Mouse (Mus musculus): ENCODE results near the gene Smc3. TPM values are rescaled to one million over a fixed set of nuclear protein-coding genes. Genes with fewer than 3 reads are reported as not detected.

The Smc3 gene
- polyA plus RNA-seq, 1 experiment from 2014 or later, result 76.0 TPM

GRCm38 (mm10) chr19:53661938-53662722 is 61.9 kb downstream of the Smc3 start:
- peaks cover 11% of the 10 kb centered on the region for H3K4me1 ChIP-seq (replicated peaks)
- ATAC-seq, result no peak
- no peak overlapping the region for H3K4me3 ChIP-seq (replicated peaks)
- no peaks in the 10 kb centered on the region for H3K27me3 ChIP-seq
- no peak overlapping the region for H3K27ac ChIP-seq
- WGBS, result 37% methylated on average over 14 of the region's 14 CpGs
- H3K9ac ChIP-seq (replicated peaks), result no peak overlapping the region
- no peak overlapping the region for H3K4me2 ChIP-seq (replicated peaks)
- H3K36me3 ChIP-seq, result no peaks in the 10 kb centered on the region
- H3K9me3 ChIP-seq, result no peaks in the 10 kb centered on the region

DNA sequence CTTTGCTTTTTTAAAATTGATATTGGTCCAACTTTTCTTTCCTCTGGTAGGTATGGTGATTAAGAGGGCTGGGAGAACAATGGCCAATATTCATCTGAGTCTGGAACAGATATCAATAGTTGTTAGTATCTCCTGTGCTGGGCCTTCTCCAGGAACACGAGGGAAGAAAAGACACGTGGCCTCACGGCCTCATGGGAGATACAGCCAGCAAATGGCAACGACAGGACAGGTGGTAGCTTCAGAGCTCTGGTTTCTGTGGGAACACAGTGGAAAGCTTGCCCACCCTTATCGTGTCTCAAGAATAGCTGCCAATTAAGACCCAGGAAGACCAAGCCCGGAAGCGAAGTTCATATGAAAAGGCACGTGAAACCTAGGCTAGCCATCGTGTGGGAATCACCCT is 64.6 kb downstream of the Smc3 start:
- Histone ChIP-seq H3K9me3 (no peaks in the 10 kb centered on the region), H3K36me3 (no peaks in the 10 kb centered on the region), H3K27ac (no peak overlapping the region), H3K4me1 (replicated peaks) (peaks cover 11% of the 10 kb centered on the region), H3K4me2 (replicated peaks) (no peak overlapping the region), H3K27me3 (peaks cover 3% of the 10 kb centered on the region; the same call in 1 of the 2 replicates), H3K9ac (replicated peaks) (no peak overlapping the region), H3K4me3 (replicated peaks) (no peak overlapping the region)
- WGBS, result 88% methylated on average over 9 of the region's 9 CpGs
- ATAC-seq, result no peak

- WGBS, result 83% methylated on average over 4 of the region's 4 CpGs
- Histone ChIP-seq H3K9me3 (no peaks in the 10 kb centered on the region), H3K4me1 (replicated peaks) (peaks cover 15% of the 10 kb centered on the region), H3K4me2 (replicated peaks) (no peak overlapping the region), H3K36me3 (no peaks in the 10 kb centered on the region), H3K27ac (no peak overlapping the region), H3K4me3 (replicated peaks) (no peak overlapping the region), H3K27me3 (peaks cover 3% of the 10 kb centered on the region; the same call in 1 of the 2 replicates), H3K9ac (replicated peaks) (no peak overlapping the region)
- ATAC-seq, result no peak
These were observed 65.2 kb downstream of the Smc3 start for GRCm38 (mm10) chr19:53665391-53665790.

DNA sequence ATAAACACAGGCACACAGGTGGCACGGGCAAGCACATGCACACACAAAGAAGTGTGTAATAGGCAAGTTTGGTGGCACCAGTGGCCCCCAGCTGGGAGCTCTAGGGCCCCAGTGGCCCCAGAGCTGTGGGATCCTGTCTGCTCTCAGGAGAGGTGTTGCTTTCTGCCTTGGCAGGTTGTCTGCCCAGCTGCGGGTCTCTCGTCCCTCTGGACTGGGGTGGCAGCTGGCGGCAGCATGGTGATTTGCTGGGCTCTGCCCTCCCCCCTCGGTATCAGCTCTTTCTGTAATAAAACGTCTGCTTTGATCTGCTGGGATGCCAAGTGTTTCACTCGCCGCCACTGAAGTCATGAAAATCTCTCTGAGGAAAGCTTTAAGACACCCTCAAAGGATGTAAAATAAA is 66.5 kb downstream of the Smc3 start:
- Histone ChIP-seq H3K27me3 (peaks cover 11% of the 10 kb centered on the region), H3K4me2 (replicated peaks) (no peak overlapping the region), H3K9me3 (no peaks in the 10 kb centered on the region), H3K27ac (no peak overlapping the region), H3K9ac (replicated peaks) (no peak overlapping the region), H3K4me1 (replicated peaks) (peaks cover 24% of the 10 kb centered on the region), H3K4me3 (replicated peaks) (no peak overlapping the region), H3K36me3 (no peaks in the 10 kb centered on the region)
- WGBS, result 31% methylated on average over 8 of the region's 8 CpGs
- ATAC-seq, result 0 out of 2 replicates have a peak, but pooled peaks have one; percentile 56

DNA sequence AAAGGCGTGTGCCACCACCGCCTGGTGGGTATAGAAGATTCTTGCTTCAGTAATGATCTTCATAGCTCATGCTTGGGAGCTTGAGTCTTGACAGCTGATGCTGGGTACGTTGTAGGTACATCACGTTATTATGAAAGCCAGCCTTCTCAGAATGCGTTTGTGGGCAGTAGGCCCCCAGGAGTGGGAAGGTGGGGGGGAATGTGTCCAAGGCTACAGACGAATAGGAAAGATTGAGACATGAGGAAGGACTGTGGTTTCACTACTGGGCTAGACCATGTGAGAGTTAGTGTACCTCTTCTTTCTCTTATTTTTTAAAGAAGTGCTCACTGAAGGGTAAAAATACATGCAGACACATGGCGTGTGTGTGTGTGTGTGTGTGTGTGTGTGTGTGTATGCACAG is 68.6 kb downstream of the Smc3 start:
- H3K27ac ChIP-seq, result no peak overlapping the region
- H3K36me3 ChIP-seq, result no peaks in the 10 kb centered on the region
- H3K9me3 ChIP-seq, result no peaks in the 10 kb centered on the region
- H3K4me1 ChIP-seq (replicated peaks), result peaks cover 17% of the 10 kb centered on the region
- no peak for ATAC-seq
- no peak overlapping the region for H3K4me2 ChIP-seq (replicated peaks)
- WGBS, result 89% methylated on average over 7 of the region's 7 CpGs
- no peak overlapping the region for H3K9ac ChIP-seq (replicated peaks)
- peaks cover 24% of the 10 kb centered on the region for H3K27me3 ChIP-seq
- H3K4me3 ChIP-seq (replicated peaks), result no peak overlapping the region

GRCm38 (mm10) chr19:53670625-53671141 is 70.5 kb downstream of the Smc3 start:
- H3K4me1 ChIP-seq (replicated peaks), result peaks cover 17% of the 10 kb centered on the region
- no peak overlapping the region for H3K9ac ChIP-seq (replicated peaks)
- H3K9me3 ChIP-seq, result no peaks in the 10 kb centered on the region
- no peak overlapping the region for H3K4me3 ChIP-seq (replicated peaks)
- peaks cover 42% of the 10 kb centered on the region for H3K27me3 ChIP-seq
- WGBS, result 23% methylated on average over 12 of the region's 12 CpGs
- H3K4me2 ChIP-seq (replicated peaks), result no peak overlapping the region
- H3K27ac ChIP-seq, result no peak overlapping the region
- no peaks in the 10 kb centered on the region for H3K36me3 ChIP-seq
- peak; percentile 53; the same call in 1 of the 2 replicates for ATAC-seq

GRCm38 (mm10) chr19:53671432-53671831 is 71.2 kb downstream of the Smc3 start:
- Histone ChIP-seq H3K4me1 (replicated peaks) (peaks cover 22% of the 10 kb centered on the region), H3K36me3 (no peaks in the 10 kb centered on the region), H3K4me2 (replicated peaks) (no peak overlapping the region), H3K27ac (no peak overlapping the region), H3K9ac (replicated peaks) (no peak overlapping the region), H3K9me3 (no peaks in the 10 kb centered on the region), H3K4me3 (replicated peaks) (no peak overlapping the region), H3K27me3 (peaks cover 50% of the 10 kb centered on the region)
- WGBS, result 53% methylated on average over 3 of the region's 3 CpGs
- ATAC-seq, result no peak

GRCm38 (mm10) chr19:53674131-53674925 is 74.1 kb downstream of the Smc3 start:
- Histone ChIP-seq H3K4me2 (replicated peaks) (no peak overlapping the region), H3K27ac (no peak overlapping the region), H3K4me1 (replicated peaks) (peaks cover 30% of the 10 kb centered on the region), H3K9me3 (no peaks in the 10 kb centered on the region), H3K4me3 (replicated peaks) (no peak overlapping the region), H3K27me3 (peaks cover 77% of the 10 kb centered on the region), H3K36me3 (no peaks in the 10 kb centered on the region), H3K9ac (replicated peaks) (no peak overlapping the region)
- 35% methylated on average over 9 of the region's 9 CpGs for WGBS
- ATAC-seq, result no peak

- Histone ChIP-seq H3K4me1 (replicated peaks) (peaks cover 18% of the 10 kb centered on the region), H3K27ac (no peak overlapping the region), H3K27me3 (peaks cover 80% of the 10 kb centered on the region), H3K4me3 (replicated peaks) (peak overlapping the region; percentile 69), H3K9me3 (no peaks in the 10 kb centered on the region), H3K36me3 (no peaks in the 10 kb centered on the region), H3K4me2 (replicated peaks) (peak overlapping the region; percentile 100), H3K9ac (replicated peaks) (peak overlapping the region; percentile 76; the same call in 1 of the 2 replicates)
- peak; percentile 74; the same call in 1 of the 2 replicates for ATAC-seq
- WGBS, result under 1% methylated on average over 26 of the region's 26 CpGs
These were observed 76.0 kb downstream of the Smc3 start for GRCm38 (mm10) chr19:53676228-53676627.

DNA sequence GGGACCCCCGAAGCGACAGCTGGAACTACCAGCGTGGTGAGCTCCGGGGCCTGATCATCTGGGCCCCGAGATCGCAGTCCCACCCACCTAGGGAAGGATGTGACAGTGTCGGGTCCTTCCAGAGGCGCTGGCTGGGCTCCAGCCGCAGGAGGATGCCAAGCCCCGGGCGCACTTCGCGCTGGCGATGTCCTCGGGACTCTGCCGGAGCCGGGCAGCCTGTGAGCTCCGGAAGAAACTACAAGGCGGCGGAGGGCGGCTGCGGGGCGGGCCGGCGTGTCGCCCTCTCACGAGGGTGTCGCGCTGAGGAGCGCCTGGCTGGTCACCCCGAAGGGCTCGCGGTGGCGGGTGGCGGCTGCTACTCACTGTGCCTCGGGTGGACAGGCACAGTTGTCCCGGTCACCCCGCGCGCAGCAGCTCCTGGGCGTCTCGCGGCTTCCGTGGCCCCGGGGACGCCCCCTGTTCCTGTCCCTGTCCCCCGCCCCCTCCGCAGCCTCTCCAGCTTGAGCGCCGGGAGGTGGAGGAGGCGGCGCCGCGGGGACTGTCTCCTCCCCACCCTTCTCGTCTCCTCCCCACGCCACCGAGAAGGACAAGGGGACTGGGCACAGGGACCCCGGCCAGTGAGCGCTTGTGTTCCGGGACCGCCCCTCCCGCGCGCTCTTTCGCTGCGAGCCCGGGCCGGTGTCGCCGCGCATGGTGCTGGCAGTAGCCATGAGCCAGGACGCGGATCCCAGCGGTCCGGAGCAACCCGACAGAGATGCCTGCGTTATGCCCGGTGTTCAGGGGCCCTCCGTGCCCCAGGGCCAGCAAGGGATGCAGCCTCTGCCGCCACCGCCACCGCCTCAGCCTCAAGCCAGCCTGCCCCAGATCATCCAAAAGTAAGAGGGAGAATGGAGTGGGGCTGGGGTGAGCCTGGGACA is 76.8 kb downstream of the Smc3 start, which contains the start of gene Rbm20:
Gene Rbm20 (plus strand): TSS at position 589 of the 917 bp plus-strand sequence.
- ATAC-seq, result peak; percentile 85
- Histone ChIP-seq H3K9ac (replicated peaks) (peak within 1 kb of the TSS; percentile 76), H3K36me3 (no peaks in the 10 kb centered on the region), H3K4me1 (replicated peaks) (peaks cover 18% of the 10 kb centered on the region), H3K27ac (no peak within 1 kb of the TSS), H3K9me3 (no peaks in the 10 kb centered on the region), H3K27me3 (peaks cover 72% of the 10 kb centered on the region), H3K4me2 (replicated peaks) (peak within 1 kb of the TSS; percentile 100), H3K4me3 (replicated peaks) (peak within 1 kb of the TSS; percentile 69)
- under 1% methylated on average over 55 of the region's 82 CpGs for WGBS

GRCm38 (mm10) chr19:53679194-53679593 is 79.0 kb downstream of the Smc3 start:
- H3K27me3 ChIP-seq, result peaks cover 65% of the 10 kb centered on the region
- 94% methylated on average over 9 of the region's 9 CpGs for WGBS
- no peak overlapping the region for H3K4me3 ChIP-seq (replicated peaks)
- no peak for ATAC-seq
- no peak overlapping the region for H3K4me2 ChIP-seq (replicated peaks)
- no peak overlapping the region for H3K9ac ChIP-seq (replicated peaks)
- H3K27ac ChIP-seq, result no peak overlapping the region
- H3K36me3 ChIP-seq, result no peaks in the 10 kb centered on the region
- no peaks in the 10 kb centered on the region for H3K9me3 ChIP-seq
- peaks cover 21% of the 10 kb centered on the region for H3K4me1 ChIP-seq (replicated peaks)
